Mouse (Mus musculus) limb, embryonic 10.5 days (tissue): Measurements from ENCODE around the gene Chchd1. TPM values are rescaled to one million over a fixed set of nuclear protein-coding genes. Genes with fewer than 3 reads are reported as not detected.
A peak's percentile ranks its signal among the peaks of the same experiment; 100 is the strongest.

Experiments used
- DNase-seq: peaks from one replicate; pipeline ENCODE4 v3.0.0-alpha.2; 2017; ENCODE audit warnings: low spot score
- H3K27ac ChIP-seq: fragments of 300-500 bp; sonication (generic); 2 replicates; pipeline ENCODE4 v1.5.1; 2016; ENCODE audit warnings: mild to moderate bottlenecking
- H3K27me3 ChIP-seq: fragments of 300-500 bp; sonication (generic); 2 replicates; pipeline ENCODE4 v1.6.1; 2016; ENCODE audit warnings: low read depth, mild to moderate bottlenecking; ENCODE audit not compliant: poor library complexity, severe bottlenecking
- H3K36me3 ChIP-seq: fragments of 300-500 bp; sonication (generic); 2 replicates; pipeline ENCODE4 v1.6.1; 2016; ENCODE audit warnings: mild to moderate bottlenecking, moderate library complexity
- H3K4me1 ChIP-seq: fragments of 300-500 bp; sonication (generic); 2 replicates; pipeline ENCODE4 v1.6.1; 2016
- H3K4me3 ChIP-seq: fragments of 300-500 bp; sonication (generic); 2 replicates; pipeline ENCODE4 v1.5.1; 2016; ENCODE audit warnings: mild to moderate bottlenecking, moderate library complexity
- H3K9me3 ChIP-seq: fragments of 300-500 bp; sonication (generic); replicated peaks from 2 replicates; pipeline ENCODE4 v1.6.1; 2016; ENCODE audit warnings: mild to moderate bottlenecking
- WGBS: fragments of 180-500 bp; shearing (Covaris S2); methylation state at CpG from one replicate; pipeline ENCODE4 v1.1.7; 2016; 5-methylcytosine and 5-hydroxymethylcytosine counted together
- polyA plus RNA-seq: library from polyadenylated mRNA; unstranded; fragments of >200 nt; fragmentation: Nextera tagmentation; extraction: Ambion mirVana; gene quantifications from 2 replicates; pipeline ENCODE4 v1.2.1, GENCODE M21; 2016

The Chchd1 gene
- polyA plus RNA-seq, result 238 and 280 TPM in 2 replicates

- Histone ChIP-seq H3K4me1 (peaks cover 19% of the 10 kb centered on the region), H3K27ac (peak within 1 kb of the TSS; percentile 95), H3K9me3 (no peaks in the 10 kb centered on the region), H3K4me3 (peak within 1 kb of the TSS; percentile 75), H3K36me3 (peaks cover 43% of the 10 kb centered on the region), H3K27me3 (no peaks in the 10 kb centered on the region)
- under 1% methylated on average over 61 of the region's 61 CpGs for WGBS
- peak; percentile 93 for DNase-seq
Measured at GRCm38 (mm10) chr14:20702741-20703381, at the start of gene Chchd1. Gene Chchd1 (plus strand): TSS chr14:20703006.

DNA sequence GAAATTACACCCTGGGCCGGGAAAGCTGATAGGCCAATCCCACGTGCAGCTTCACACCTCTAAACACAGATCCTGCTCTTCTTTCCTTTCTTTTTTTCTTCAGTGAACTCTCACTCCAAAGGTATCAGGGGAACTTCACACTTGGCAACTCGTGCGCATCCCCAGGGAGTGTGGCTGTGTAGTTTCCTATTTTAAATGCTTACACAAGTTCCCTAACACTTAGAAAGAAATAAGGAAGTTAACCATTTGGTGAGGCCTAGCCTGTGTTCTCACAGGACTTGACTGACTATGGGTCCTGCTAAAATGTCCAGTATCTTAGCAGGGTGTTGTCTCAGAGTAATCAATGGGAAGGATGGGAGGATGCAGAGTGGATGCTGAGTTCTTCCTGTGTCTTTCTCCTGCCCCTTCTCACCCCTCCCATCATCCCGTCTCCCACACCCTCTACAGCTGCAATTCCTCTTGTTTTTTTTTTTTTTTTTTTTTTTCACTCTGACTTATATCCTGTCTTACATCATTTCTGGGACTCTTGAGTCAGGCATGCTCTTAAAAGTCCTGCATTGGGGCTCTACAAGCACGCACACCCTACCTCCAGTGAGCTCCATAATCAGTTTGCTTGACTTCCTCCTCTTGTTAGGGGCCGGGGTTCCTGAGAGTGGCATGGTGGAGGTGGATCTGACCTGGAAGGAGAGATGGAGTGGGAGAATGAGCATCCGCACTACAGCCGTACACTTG is 48.0 kb upstream of the Chchd1 start:
- 82% methylated on average over 9 of the region's 9 CpGs for WGBS
- no peaks in the 10 kb centered on the region for H3K27me3 ChIP-seq
- no peak for DNase-seq
- H3K27ac ChIP-seq, result no peak overlapping the region
- peaks cover 5% of the 10 kb centered on the region; the same call in 1 of the 2 replicates for H3K4me1 ChIP-seq
- no peaks in the 10 kb centered on the region for H3K9me3 ChIP-seq
- no peak overlapping the region for H3K4me3 ChIP-seq
- H3K36me3 ChIP-seq, result no peaks in the 10 kb centered on the region

DNA sequence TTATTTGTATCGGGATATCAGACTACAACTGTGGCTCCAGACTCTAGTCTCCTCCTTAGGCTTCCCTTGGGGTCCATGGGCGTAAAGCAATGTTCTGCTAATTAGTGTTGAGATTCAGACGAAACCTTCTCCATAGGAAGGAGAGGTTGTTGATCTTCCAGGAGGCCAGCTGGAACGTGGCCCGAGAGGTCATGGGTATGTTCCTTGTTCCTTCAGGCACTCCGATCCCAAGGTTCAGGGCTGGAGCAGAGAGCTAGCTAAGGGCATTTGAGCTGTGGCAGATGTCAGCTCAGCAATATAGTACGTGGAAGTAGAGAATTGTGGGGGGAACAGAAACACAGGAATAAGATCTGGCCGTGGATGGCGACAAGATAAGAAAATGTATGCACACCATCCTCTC is 47.1 kb upstream of the Chchd1 start:
- peaks cover 10% of the 10 kb centered on the region for H3K4me1 ChIP-seq
- 75% methylated on average over 9 of the region's 9 CpGs for WGBS
- no peak overlapping the region for H3K4me3 ChIP-seq
- H3K9me3 ChIP-seq, result no peaks in the 10 kb centered on the region
- no peaks in the 10 kb centered on the region for H3K36me3 ChIP-seq
- no peak for DNase-seq
- H3K27ac ChIP-seq, result no peak overlapping the region
- no peaks in the 10 kb centered on the region for H3K27me3 ChIP-seq

DNA sequence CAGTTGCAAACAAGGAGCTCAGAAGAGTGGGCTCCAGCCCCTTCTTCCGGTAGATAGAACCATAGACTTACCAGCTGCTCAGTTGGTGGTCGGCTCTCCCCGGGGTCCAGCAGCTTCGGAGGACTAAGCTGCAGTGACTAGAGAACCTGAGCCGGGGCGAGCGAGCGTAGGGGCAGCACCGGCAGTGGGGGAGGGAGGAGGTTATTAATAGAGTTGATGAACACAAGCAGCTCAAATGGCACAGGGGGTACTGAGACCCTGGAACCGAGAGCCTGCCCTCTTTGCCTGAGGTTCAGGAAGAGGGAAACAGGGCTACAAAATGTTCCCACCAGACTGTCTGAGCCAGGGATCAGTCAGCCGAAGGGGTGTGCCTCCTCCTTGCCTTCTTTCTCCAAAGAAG is 46.4 kb upstream of the Chchd1 start, which contains the start of gene Myoz1:
Gene Myoz1, minus strand, starts transcription at position 180 of the 400 bp plus-strand sequence.
- WGBS, result 50% methylated on average over 11 of the region's 11 CpGs
- Histone ChIP-seq H3K27ac (no peak within 1 kb of the TSS), H3K9me3 (no peaks in the 10 kb centered on the region), H3K4me3 (no peak within 1 kb of the TSS), H3K36me3 (no peaks in the 10 kb centered on the region), H3K4me1 (peaks cover 14% of the 10 kb centered on the region), H3K27me3 (no peaks in the 10 kb centered on the region)
- no peak for DNase-seq

DNA sequence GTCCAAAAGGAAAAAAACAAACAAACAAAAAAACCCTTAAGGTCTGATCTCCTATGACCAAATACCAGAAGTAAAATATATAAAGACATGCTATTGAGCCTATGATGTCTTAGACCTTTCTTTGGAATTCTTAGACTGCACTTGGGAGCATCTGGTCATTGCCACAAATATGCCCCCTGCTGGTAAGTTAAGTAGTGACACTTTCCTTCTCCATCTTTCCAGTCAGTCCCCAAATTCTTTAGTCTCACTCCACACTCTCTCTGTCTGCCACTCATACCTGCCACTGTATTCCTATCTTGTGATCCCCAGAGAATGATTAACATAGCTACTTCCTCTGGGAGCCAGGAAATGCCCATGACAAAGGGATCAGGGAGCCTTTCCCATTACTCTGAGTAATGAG is 44.5 kb upstream of the Chchd1 start:
- Histone ChIP-seq H3K9me3 (no peaks in the 10 kb centered on the region), H3K4me1 (peaks cover 27% of the 10 kb centered on the region), H3K27ac (no peak overlapping the region), H3K27me3 (peaks cover 19% of the 10 kb centered on the region), H3K4me3 (no peak overlapping the region), H3K36me3 (no peaks in the 10 kb centered on the region)
- DNase-seq, result no peak

- Histone ChIP-seq H3K36me3 (no peaks in the 10 kb centered on the region), H3K27me3 (peaks cover 25% of the 10 kb centered on the region), H3K9me3 (no peaks in the 10 kb centered on the region), H3K27ac (no peak overlapping the region), H3K4me3 (no peak overlapping the region), H3K4me1 (peaks cover 27% of the 10 kb centered on the region)
- no peak for DNase-seq
- 89% methylated on average over 6 of the region's 6 CpGs for WGBS
Measured at GRCm38 (mm10) chr14:20658902-20659301, 43.9 kb upstream of the Chchd1 start.

- WGBS, result 97% methylated on average over 7 of the region's 7 CpGs
- Histone ChIP-seq H3K4me3 (no peak overlapping the region), H3K4me1 (peaks cover 32% of the 10 kb centered on the region), H3K36me3 (no peaks in the 10 kb centered on the region), H3K27ac (no peak overlapping the region), H3K27me3 (peaks cover 31% of the 10 kb centered on the region), H3K9me3 (no peaks in the 10 kb centered on the region)
- DNase-seq, result no peak
Measured at GRCm38 (mm10) chr14:20659687-20660086, 43.1 kb upstream of the Chchd1 start.

DNA sequence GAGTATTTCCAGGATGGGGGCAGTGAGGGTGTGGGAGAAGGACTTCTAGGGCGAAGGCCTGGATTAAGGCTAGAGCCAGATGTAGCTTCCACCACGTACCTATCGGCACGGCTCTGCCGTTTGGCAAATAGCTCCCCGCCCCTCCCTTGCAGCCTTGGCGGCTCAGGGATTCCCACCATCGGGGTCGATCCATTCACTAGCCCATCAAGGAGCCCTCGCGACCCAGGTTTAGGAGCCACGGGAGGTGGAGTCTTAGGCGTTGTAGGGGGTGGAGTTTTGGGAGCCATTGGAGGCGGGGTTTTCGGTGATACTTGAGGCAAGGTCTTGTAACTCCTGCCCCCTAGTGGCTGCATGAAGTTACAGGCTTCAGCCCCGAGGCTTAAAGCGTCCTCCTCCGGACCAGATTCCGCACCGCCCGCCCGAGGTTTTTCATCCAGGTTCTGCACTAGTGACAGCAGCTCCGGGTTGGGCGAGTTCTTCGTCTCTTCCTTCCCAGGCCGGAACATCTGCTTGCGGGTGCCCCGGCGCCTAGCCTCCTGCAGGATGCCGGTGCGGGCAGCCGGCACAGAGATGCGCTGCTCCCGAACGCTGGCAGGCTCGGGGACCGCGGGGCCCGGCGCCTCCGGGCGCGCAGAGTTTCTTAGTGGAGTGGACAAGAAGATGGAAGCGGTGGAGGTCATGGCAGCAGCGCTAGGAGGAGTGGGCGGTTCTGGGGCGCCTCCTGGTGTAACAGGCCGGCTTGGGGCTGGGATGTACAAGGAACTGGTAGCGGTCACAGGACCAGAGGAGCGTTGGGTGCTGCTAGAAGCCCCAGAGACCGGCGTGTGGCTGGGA is 41.8 kb upstream of the Chchd1 start:
- no peaks in the 10 kb centered on the region for H3K9me3 ChIP-seq
- peak overlapping the region; percentile 87 for H3K27ac ChIP-seq
- no peaks in the 10 kb centered on the region for H3K36me3 ChIP-seq
- whole genome bisulfite sequencing, result 2% methylated on average over 52 of the region's 52 CpGs
- peak overlapping the region; percentile 76 for H3K4me3 ChIP-seq
- H3K4me1 ChIP-seq, result peaks cover 32% of the 10 kb centered on the region
- H3K27me3 ChIP-seq, result peaks cover 36% of the 10 kb centered on the region
- DNase-seq, result peak; percentile 92

GRCm38 (mm10) chr14:20661661-20662331 is 41.0 kb upstream of the Chchd1 start:
- peak overlapping the region; percentile 76 for H3K4me3 ChIP-seq
- H3K4me1 ChIP-seq, result peaks cover 28% of the 10 kb centered on the region
- no peaks in the 10 kb centered on the region for H3K9me3 ChIP-seq
- no peaks in the 10 kb centered on the region for H3K36me3 ChIP-seq
- 12% methylated on average over 19 of the region's 19 CpGs for WGBS
- peaks cover 38% of the 10 kb centered on the region for H3K27me3 ChIP-seq
- H3K27ac ChIP-seq, result peak overlapping the region; percentile 87
- peak; percentile 59 for DNase-seq

DNA sequence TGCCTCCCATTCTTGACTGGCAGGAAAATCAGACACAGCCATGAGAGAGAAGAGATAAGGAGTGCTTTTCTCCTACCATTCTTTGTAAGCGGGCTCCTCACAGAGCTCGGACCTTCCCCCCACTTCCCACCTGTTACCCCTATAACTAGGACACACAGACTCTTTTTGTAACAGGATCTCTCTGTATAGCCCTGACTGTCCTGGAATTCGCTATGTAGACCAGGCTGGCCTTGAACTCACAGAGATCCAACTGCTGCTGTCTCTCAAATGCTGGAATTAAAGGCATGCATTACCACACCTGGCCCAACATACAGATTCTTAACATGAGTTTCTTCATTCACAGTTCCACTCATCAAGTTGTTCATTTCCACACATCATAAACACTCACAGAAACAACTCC is 40.1 kb upstream of the Chchd1 start:
- no peak overlapping the region for H3K27ac ChIP-seq

GRCm38 (mm10) chr14:20663601-20664000 is 39.2 kb upstream of the Chchd1 start:
- Histone ChIP-seq H3K27ac (no peak overlapping the region), H3K4me1 (peaks cover 28% of the 10 kb centered on the region), H3K36me3 (no peaks in the 10 kb centered on the region), H3K4me3 (no peak overlapping the region), H3K27me3 (peaks cover 53% of the 10 kb centered on the region), H3K9me3 (no peaks in the 10 kb centered on the region)
- no peak for DNase-seq
- 69% methylated on average over 2 of the region's 2 CpGs for WGBS

More for the DNA sequence above, 40.1 kb upstream of the Chchd1 start:
- no peak for DNase-seq
- peak overlapping the region; percentile 76; the same call in 1 of the 2 replicates for H3K4me3 ChIP-seq
- H3K9me3 ChIP-seq, result no peaks in the 10 kb centered on the region
- WGBS, result 89% methylated on average over 3 of the region's 3 CpGs
- H3K27me3 ChIP-seq, result peaks cover 45% of the 10 kb centered on the region
- peaks cover 28% of the 10 kb centered on the region for H3K4me1 ChIP-seq
- no peaks in the 10 kb centered on the region for H3K36me3 ChIP-seq

DNA sequence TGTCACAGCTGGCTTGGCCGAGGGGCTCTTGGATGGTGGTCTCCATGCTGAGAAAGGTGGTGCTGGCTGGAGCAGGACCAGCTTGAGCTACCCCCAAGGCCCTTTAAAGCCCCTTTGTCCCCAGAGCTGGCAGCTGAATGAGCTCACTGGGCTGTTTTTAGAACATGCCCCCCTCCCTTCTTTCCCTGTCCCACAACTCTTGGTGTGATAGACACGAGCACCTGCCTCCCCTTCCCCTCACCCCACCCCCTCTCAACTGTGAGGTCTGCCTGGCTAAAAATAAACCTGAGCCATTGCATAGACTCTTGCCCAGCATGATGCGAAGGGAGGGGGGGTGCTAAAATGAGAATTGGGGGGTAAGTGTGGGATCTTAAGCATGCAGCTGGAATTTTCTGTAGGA is 38.4 kb upstream of the Chchd1 start:
- no peaks in the 10 kb centered on the region for H3K36me3 ChIP-seq
- peak overlapping the region; percentile 9; the same call in 1 of the 2 replicates for H3K4me3 ChIP-seq
- H3K27ac ChIP-seq, result peak overlapping the region; percentile 3; the same call in 1 of the 2 replicates
- 74% methylated on average over 3 of the region's 3 CpGs for WGBS
- H3K4me1 ChIP-seq, result peaks cover 28% of the 10 kb centered on the region
- H3K27me3 ChIP-seq, result peaks cover 53% of the 10 kb centered on the region
- DNase-seq, result no peak
- no peaks in the 10 kb centered on the region for H3K9me3 ChIP-seq
